Mouse (Mus musculus) naive thymus-derived CD4-positive, alpha-beta T cell, adult 2 months (primary cell): Measurements from ENCODE around the gene Gm5767.

ENCODE experiments used
- DNase-seq: peaks from one replicate; pipeline ENCODE4 v3.0.0-alpha.2; 2011; ENCODE audit warnings: low read depth

The Gm5767 gene

DNA sequence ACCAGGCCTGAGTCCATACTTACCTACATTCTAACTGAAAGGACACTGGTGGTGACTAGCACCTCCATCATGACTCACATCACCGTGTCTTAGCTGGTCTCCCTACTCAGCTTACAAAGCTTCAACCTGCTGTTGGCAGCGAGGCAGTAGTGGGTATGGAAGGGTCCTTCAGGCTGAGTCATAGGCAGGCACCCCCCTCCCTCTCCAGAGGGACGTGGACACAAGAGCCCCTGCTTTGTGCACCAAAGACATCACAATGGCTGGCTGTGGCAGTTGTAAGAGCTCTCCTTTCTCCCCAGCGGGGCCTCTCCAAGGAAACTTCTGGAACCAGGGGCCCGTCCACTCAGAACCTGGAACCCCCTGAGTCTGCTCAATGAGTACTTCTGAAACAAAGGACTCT is at the start of gene Gm5767:
Gm5767 (plus strand) TSS at position 301 of the 400 bp plus-strand sequence.
- no peak for DNase-seq

DNA sequence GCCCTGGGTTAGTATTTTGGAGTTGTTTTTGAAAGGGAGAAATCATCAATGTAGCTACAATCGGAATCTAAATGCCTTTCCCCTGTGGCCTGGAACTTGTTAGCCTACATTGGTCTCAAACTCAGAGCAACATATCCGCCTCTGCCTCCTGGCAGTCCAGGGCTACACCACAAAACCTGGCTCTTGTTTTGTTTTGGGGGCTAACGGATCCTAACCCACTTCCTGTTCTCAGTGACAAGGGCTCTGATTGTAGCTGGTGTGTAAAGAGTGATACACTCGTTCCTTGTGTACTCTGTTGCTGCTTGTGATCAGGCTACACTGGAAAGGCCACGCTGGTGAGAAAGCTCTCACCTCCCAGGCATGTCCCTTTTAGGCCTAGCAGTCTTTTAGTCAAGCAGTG is 49.1 kb upstream of the Gm5767 start:
- DNase-seq = no peak

DNA sequence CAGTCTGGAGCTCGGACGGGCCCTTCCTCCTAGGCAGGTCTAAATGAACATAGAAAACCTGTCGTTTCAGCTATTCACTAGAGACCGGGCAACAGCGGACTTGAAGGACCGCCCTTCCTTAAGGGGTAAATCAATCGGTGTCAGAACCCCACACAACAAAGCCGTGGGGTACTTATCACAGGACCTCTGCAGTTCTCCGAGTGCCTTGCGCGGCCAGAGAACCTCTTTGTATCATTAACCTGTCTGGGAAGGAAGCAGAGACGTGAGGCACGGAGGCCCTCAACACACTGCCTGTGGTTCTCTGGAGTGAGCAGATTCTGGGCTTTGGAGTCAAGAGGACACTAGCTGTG is 43.7 kb upstream of the Gm5767 start:
- DNase-seq = no peak

DNA sequence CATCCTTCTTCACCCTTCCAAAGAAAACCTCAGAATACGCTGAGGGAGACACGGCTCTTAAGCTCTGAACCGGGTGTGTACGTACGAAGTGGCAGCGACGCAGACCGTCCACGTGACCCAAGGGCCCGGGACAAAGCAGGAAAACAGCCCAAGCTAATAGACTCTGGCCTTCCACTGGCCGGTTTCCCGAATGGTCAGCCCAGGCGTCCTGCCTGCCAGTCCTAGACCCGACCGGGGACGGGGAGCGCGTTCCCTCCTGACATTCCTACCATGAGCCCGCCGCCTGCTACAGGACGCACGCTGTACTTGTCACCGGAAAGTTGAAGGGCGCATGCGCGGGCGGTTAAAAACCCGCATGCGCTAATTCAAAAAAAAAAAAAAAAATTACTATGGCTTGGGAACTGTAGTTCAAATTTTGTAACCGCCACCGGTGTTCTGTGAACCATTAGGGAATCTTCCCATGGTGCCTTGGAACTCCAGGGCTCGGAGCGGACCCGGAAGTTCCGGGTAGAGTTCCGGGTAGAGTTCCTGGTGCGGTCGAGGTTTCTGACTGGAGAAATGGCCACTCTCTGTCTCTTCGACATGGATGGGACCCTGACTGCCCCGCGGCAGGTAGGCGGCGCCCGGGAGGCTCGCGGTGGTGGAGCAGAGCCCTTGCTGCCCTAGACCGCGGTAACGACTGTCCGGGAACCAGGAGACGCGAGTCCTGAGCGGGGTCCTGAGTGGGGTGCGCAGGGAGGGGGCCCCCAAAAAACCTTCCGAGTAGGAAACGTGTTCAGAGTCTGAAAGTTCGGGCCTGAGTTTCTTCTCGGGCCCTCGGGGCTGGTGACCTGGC is 43.1 kb upstream of the Gm5767 start, which contains the start of the genes Pmm2 and Tmem186:
Pmm2 (plus strand) TSS at position 458 of the 835 bp plus-strand sequence.
Tmem186 (minus strand) TSS at position 496 of the 835 bp plus-strand sequence.
- peak; percentile 93 for DNase-seq

DNA sequence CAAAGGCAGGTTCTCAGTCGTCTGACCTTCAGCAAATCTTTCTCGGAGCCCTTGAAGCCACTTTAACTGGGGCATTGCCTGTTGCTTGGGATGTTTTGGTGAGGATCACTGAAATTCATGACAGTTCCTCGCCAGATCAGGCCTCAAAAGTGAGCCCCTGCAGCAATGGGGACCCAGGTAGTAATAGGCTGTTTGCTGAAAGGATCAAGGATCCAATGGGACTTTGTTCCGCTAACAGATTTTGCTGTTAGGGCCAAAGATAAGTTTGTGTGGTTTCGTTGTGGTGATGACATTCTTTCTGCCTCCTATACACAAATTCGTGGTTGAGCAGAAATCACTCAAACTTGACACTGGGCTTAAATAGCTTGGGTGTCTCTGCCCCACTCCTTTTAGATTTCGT is 42.4 kb upstream of the Gm5767 start:
- no peak for DNase-seq

DNA sequence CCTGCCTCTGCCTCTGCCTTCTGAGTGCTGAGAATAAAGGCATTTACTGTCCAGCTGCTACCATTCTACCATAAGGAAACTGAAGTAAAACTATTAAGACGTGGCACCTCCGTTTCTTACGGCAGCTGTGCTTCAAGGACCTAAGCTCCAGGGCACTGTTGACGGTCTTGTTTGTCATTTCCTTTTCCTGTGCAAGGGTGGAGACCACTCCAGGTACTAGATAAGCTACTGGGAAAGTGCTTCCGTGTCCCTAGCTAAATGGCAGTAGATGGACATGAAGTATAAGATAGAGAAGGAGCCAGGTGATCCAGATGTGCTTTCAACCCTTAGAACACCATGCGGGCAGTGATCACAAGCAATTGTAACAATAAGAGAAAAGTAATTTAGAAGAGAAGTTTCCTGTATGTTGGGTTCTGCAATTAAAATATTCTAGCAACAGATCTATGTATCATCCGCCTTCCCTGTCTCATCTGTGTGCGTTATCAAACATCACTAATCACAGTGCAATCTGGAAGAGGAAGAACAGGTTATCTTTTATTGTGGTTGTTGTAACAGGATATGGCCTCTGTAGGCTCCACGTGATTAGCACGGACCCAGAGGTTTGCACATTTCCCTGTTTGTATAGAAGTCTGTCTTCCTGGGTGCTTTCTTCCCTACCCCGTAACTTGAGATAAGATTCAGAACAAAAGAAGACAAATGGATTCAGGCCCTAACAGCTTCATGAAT is 40.9 kb upstream of the Gm5767 start:
- peak; percentile 66 for DNase-seq

DNA sequence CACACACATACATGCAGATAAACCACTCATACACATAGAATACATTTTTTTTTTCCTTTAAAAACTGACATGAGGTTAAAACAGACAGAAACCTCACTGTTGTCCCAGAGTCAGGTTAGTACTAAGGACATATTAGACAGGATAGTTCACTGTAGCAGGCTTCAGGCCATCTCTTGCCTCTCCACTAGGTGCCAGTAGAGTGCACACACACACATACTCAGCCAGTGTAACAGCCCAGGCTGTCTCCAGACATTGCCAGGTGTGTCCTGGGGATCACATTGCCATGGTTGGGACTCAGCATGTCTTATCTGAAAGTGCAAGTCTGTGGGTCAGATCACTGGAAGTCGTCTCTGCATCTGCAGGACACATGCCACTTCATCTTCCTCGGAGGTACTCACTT is 36.7 kb upstream of the Gm5767 start:
- peak; percentile 65 for DNase-seq

DNA sequence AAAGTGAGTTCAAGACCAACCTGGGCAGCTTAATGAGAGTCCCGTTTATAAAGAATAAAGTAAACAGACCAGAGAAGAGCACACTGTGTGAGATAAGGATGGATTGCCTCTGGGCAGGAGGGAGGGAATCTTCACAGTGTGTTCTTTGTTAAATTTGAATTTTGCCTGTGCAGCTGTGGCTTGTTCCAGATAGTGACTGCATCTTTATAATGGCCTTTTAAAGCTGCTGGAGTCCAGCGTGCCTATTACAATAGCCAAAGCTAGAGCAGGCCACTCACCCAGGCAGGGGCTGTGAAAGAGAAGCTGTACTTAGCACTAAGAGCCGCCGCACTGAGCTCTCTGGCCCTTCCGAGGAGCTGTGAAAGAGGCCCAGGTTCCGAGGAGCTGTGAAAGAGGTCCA is 35.0 kb upstream of the Gm5767 start:
- DNase-seq = no peak

DNA sequence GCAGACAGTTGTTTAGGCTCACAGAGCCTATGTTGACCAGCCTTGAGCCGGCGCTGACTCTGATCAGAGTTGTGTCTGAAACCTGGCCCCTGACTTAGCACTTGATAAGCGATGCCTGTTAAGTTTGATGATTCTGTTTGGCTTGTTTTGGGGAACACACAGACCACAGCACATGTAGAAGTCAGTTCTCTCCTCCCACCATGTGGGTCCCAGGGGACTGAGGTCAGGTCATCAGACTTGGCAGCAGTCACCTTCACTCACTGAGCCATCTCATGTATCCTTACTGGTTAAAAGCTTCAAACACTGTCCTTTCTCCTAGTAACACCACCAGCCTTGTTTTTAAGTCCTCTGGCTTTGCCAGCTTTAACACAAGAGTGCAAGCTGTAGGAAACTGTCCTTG is 30.6 kb upstream of the Gm5767 start:
- DNase-seq = no peak

DNA sequence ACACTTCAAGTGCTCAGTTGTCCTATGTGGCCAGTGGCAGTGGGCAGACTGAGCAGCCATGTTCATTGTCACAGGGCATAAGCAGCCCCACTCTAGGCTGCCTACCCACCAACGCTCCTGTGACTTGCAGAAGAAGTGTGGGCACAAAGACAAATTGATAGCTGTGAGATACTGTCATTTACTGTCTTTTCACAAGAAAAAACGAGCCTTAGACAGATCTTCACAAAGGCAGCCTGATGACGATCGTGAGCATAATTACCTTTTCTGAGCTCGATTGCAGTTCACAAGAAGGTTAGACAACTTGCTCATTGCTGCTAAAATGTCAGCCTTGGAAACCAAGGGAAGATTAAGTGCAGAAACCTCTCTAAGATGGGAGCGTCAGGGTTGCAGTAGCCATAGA is 25.5 kb upstream of the Gm5767 start:
- DNase-seq = no peak

DNA sequence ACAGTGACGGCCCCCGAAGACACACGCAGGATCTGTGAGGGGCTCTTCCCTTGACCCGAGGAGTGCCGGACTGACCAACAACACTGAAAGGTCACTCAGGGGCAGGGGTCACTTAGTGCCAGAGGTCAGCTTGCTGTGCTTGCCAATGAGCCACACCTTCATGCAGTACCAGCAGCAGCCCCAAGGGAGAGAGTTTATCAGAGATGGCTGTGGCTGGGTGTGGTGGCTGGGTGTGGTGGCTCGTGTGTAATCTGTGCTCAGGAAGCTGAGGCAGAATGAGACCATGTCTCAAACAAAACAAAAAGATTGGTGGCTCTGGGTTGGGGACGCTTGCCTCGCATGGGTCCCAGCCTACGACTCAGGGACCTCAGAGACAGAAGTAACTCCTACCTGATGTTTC is 25.0 kb upstream of the Gm5767 start:
- no peak for DNase-seq

DNA sequence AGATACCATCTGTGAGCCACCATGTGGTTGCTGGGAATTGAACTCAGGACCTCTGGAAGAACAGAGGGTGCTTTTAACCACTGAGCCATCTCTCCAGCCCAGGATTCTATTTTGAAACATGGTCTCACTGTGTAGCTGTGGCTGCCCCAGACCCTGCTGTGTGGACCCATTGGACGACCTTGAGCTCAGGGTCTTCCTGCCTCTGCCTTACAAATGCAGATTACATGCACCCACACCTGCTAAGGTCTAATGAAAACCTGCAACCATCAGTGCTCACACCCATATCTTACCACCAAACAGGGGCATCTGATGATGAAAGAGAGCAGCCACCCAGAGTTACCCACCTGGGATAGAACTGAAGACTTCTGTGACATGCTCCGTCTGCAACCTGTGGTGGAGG is 24.3 kb upstream of the Gm5767 start:
- DNase-seq = no peak

DNA sequence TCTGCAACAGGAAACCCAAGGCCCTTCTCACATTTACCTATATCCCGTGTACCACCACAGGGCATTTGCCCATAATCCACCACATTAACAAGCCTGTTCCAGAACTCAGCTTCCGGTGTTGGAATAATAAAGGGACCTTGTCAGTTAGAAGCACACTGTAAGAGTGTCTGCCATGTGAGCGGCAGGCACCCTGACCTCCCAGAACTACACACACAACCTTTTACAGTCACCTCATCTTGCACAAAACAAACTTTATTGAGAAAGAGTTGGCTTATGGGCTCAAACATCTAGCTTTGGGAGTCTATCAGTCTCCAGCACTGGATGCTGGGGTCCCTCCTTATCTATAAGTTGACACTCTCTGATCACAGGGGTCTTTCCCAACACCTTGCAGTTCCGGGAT is 22.2 kb upstream of the Gm5767 start:
- DNase-seq = no peak

DNA sequence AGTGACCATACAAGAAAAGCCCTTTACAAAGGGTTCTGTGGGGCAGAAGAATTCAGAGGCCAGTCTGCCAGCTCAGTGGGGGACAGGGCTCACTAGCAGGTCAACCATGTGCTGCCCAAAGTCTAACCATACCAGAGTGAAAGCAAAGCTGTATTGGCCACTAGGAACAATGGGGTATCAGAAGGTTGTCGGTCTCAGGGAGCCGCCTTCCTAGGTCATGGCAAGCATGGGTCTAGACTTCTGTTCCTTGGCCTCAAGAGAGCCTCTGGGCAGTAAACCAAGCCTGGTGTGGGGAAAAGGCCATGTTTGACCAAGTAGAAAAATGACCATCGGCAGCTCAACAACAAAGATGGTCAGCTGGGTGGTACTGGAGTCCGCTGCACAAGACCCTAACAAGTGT is 21.8 kb upstream of the Gm5767 start:
- no peak for DNase-seq

DNA sequence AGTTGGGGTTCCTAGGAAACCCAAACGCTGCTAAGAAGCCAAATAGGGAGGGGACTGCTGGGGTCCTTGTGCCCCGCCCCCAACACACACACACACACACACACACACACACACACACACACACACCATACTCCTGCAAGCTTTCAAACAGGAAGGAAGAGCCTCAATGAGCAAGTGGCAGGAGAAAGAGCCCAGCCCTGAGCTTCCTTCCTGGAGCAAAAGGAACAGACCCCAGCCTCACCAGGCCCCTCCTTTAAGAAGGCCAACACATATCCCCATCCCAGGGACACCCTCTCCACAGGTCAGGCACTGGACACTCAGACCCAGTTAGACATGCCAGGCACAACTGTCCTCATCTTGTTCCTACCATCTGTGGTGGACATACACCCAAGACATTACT is 17.5 kb upstream of the Gm5767 start:
- no peak for DNase-seq

DNA sequence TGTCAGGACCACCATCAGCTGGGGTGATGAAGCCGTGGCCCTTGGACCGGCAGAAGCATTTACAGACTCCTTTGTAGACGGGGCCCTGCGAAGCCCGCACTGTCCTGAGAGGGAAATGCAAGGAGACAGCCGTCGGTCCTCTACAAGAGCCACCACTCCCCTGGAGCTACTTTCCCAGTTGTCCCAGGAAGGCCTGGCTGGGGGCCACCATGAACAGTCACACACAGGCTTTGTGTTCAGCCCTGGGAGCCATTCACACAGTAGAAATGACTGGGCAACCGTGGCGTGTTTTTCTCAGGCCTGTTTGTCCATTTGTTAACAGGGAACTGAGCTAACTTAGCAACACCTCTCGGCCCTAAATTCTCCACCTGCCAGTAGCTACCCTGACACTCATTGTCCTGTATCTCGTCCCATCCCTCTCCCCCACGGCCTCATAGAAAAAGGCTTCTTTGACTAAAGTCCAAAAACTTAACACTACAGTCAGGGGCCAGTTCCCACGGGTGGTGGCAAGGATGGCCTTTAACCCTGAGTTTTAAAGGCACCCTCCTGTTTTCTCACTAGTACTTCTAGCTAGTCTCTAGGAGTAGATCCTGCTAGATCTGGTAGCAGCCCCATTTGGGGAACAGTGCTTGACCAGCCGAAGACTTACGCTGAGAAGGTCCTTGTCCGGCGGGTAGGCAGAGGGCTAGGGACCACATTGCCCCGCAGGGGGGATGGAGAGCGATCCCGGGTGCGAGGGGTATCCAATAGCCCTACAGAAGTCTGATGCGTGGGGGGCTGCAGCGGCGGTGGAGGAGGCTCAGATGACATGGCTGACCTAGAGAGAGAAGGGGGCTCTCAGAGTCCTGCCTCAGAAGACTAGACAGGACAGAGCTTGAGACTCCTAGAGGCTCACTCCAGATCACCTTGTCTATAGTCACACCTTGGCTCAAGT is 16.7 kb upstream of the Gm5767 start:
- DNase-seq = no peak

DNA sequence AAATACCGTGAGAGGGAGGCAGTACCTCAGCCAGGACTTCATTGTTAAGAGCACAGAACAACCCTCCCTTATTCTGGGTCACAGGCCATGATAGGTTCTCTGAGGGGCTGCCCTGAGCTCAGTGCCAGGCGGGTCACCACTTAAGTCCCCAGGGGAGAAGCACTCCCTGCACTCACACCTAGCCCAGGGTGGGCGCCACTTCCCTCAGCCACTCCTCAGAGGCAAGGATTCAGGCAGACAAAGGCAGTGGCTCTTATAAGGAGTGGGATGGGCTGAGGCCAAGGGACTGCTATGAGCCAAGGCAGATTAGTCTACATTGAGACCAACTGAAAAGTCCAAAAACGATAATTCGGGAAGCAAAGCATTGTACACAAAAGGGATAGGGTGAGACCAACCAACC is 15.2 kb upstream of the Gm5767 start:
- no peak for DNase-seq

DNA sequence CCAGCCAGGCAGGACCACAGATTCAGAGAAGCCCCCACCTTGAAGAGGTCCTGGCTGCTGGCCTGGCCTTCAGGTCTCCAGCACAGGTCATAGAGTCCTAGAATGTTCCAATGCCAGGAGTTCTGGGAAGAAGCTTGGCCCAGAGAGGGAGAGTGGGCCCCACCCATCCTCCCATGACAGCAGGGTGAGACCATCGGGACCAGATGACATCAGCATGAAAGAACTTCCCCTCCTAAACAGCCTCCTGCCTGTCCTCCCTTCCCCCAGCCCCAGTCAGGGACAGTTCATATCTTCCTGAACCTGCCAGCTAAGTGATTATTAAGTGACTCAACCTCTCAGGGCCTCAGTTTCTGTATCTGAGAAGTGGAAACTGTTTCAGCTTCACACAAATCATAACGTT is 14.1 kb upstream of the Gm5767 start:
- no peak for DNase-seq

DNA sequence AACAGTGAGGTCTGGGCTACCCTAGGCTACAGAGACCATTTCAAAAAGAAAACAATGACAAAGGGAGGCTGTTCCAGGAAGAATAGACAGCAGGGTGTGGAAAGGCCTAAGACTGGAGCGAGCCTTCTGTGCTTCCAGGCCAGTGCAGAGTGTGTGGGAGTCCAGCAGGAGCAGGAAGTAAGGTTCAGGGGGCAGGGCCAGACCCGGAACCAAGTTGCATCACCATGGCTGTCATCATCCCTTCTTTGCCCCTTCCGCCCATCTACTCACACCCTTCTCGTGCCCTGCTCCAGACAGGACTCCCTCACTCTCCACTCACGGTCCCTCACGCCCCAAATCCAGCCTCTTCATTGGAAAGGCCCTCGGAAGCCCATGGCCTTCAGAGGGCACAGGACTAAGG is 13.3 kb upstream of the Gm5767 start:
- DNase-seq = no peak

DNA sequence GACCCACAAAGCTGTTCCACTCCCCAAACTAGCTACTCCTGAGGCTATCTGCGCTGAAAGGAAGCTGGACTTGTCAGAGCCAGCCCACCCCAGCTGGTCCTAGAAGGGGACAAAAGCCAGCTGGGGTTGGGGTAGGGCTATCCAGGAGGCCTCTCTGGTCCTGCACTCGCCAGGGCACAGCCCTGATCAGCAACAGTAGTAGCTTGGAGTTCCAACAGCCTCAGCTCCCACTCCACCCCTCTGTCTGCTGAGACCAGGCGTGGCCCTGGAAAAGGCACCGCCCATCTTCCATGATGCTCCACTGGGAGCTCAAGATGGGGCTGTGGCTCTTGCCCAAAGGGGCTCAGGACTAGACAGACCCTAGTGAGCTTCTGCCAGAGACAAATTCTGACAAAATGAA is 12.8 kb upstream of the Gm5767 start:
- no peak for DNase-seq

DNA sequence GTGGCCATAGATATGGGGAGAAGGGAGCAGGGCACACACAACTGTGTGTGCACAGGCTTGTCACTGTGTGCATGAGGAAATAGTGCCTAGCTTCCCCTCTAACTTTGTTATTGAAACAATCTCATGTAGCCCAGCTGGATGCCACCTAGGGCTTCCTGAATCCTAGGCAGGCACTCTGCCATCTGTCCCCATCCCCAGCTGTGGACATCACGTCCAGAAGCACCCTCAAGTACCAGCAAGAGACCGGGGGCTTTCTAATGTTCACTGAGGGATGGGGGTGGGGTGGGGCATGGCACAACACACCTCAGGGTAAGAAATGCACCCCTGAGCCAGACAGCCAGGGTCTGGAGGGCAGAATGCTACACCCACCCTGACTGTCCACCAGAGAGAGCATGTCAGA is 12.2 kb upstream of the Gm5767 start:
- DNase-seq = no peak

DNA sequence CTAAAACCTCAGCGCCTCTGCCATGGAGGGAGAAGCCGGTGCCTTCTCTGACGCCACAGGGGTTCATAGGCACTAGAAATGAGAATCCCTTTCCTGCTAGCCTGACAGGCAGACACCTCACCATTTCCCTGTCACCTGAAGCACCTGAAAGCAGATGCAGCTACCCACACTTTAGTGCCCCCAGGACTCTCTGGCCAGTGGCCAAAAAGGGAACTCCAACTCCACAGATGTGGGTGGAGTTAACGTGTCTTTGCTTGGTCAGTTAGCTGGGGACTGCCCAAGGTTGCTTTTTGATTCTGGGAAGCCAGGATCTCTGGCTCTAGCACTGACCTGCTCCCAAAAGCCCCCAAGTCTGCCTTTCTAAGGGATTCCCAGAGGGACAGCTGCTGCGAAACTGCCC is 11.1 kb upstream of the Gm5767 start:
- no peak for DNase-seq
